Mouse (Mus musculus) CD4-positive naive resting alpha-beta T cell, adult 76 days (primary cell): Measurements from ENCODE around the gene Olfr380. TPM values are rescaled to one million over a fixed set of nuclear protein-coding genes. Genes with fewer than 3 reads are reported as not detected.

Experiments used
- total RNA-seq: library from RNA; stranded (reverse); gene quantifications from one replicate; pipeline ENCODE4 v1.2.4, GENCODE M21; 2023

Olfr380 gene
- total RNA-seq, result not detected

DNA sequence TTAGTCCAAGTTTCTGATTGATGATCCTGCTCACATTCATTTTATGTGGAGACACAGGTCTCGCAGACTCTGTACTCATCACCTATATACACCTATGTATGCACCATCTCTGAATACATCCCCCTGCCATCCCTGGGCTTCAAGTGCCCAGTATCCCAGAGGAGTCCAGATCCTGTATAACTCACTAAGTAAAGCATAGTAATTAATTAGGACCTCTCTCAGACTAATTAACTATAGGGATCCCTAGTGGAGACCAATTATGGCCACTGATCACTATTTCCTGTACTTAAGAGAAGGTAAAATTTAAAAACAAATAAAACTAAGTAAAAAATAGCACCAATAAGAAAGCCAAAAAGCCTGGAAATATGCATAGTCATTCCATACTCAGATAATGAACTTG, at the start of gene Olfr380:
TSS of gene Olfr380 (minus strand) at position 101 of the 400 bp plus-strand sequence.

DNA sequence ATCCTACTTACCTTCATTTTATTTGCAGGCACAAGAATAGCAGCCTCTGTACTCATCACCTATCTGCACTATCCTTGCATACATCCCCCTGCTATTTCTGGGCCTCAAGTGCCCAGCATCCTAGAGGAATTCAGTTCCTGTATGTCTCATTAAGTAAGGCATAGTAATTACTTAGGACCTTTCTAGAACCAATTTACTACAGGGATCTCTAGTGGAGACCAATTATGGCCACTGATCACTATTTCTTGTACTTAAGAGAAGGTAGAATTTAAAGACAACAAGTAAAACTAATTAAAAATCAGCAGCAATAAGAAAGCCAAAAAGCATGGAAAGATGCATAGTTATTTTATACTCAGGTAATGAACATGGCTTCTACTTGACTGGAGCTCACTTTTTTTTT, 34.2 kb upstream of the Olfr380 start, which contains the start of gene Olfr381:
TSS of gene Olfr381 (minus strand) at position 101 of the 400 bp plus-strand sequence.

GRCm38 (mm10) chr11:73428377-73428776, 28.9 kb downstream of the Olfr380 start, which contains the start of gene Olfr378:
Gene Olfr378 (minus strand): TSS chr11:73428477.

Other genes with a start within 250 kb of the Olfr380 start
- not detected for gene Trpv1, start 223.2 kb downstream of the Olfr380 start, total RNA-seq
- not detected for gene Trpv3, start 190.1 kb downstream of the Olfr380 start, total RNA-seq
- gene Aspa, start 127.9 kb downstream of the Olfr380 start, total RNA-seq, result 1.2 TPM
- not detected for gene Gm49340, start 127.8 kb downstream of the Olfr380 start, total RNA-seq
- not detected for gene Spata22, start 127.8 kb downstream of the Olfr380 start, total RNA-seq
- not detected for gene Olfr20, start 106.7 kb downstream of the Olfr380 start, total RNA-seq
- gene Olfr376, start 86.3 kb downstream of the Olfr380 start, total RNA-seq, result not detected
- not detected for gene Olfr1, start 57.9 kb downstream of the Olfr380 start, total RNA-seq
- not detected for gene Olfr378, start 29.0 kb downstream of the Olfr380 start, total RNA-seq
- gene Olfr381, start 34.1 kb upstream of the Olfr380 start, total RNA-seq, result not detected
- not detected for gene Olfr382, start 59.7 kb upstream of the Olfr380 start, total RNA-seq
- not detected for gene Olfr385, start 135.5 kb upstream of the Olfr380 start, total RNA-seq
- gene Olfr384, start 141.1 kb upstream of the Olfr380 start, total RNA-seq, result not detected
- gene Zfp735, start 231.3 kb upstream of the Olfr380 start, total RNA-seq, result not detected